Mouse (Mus musculus): ENCODE results near the gene Cnst.

DNA sequence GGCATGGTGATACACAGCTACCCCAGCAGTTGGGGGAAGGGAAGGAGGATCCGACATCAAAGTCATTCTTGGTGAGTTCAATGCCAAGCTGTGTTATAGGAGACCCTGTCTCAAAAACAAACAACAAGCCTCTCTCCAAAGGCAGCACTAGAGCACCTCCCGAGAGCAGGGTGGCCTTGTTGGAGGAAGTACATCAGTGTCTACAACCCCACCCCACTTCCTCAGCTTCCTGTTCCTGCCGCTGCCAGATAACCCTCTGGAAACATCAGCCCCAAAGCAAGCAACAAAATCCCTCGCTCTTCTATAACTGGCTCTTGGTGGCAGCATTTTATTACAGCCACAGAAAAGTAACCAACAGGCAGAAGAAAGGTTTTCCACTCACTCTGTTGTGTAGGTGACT lies 104.1 kb downstream of the Cnst start:
- TF ChIP-seq CTCF (IDR thresholded peaks at IDR 0.05; ENCODE audit: low read depth) = no peak
- TF ChIP-seq EP300 (IDR thresholded peaks at IDR 0.05; ENCODE audit: low read depth) = no peak

All from liver, embryonic 14.5 days (tissue).